Mouse (Mus musculus): ENCODE results near the gene Oosp1. TPM values are rescaled to one million over a fixed set of nuclear protein-coding genes. Genes with fewer than 3 reads are reported as not detected.

The Oosp1 gene
- total RNA-seq (2022): not detected

DNA sequence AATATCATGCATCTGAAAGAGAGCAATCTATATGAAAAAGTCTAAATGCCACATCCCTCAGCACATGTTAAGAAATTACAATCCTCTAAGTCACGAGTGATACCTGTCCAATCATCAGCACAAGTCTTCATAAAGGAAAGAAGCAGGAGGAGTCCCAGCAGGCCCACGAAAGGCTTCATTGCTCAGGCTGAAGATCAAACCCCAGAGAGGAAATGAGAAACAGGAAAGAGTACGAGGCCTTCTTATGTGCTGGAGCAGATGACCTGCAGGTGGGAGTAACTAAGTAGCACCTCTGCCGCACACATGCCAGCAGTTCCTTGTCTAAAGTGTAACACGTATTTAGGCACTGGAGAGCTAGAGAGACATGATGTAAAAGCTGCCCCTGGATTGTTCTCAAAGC, at the start of gene Oosp1:
Gene Oosp1 (minus strand): TSS at position 312 of the 400 bp plus-strand sequence.
- DNase-seq (ENCODE audit: low spot score in 2 of 2): no peak

DNA sequence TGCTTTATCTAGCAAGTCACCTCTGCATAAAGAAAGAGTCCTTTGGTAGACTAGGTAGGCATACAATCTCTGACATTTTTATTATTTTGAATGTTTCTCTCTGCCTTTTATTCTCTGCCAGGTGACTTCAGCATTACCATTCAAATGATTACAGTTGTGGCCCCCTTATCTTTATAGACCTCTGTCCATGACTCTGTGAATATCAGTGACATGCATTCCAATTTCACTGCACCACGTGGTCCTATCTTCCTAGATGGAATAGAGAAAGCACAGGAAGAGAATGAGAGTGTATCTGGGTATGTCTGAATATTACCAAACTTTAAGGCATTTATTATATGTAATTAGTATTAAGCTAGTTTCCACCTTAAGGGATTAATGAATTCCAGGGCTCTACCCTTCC, 45.5 kb upstream of the Oosp1 start:
- no peak for DNase-seq (ENCODE audit: low spot score in 2 of 2)

DNA sequence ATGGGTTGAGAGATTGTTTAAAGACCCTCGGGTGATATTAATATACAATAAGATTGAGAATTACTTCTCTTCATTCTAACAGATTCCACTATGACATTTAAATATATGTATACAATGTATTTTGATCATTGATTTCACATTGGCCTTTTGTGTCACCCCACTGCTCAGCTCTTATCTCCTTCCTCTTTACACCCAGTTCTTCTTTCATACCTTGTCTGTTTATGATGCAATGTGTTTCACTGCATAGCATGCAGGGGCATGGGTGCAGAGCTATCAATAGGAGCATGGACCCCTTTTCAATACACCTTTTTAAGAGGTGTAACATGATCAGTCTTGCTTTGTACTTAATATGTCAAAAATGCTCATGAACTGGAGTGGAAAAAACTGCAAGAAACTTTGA, 39.3 kb upstream of the Oosp1 start:
- DNase-seq (ENCODE audit: low spot score in 2 of 2): no peak

DNA sequence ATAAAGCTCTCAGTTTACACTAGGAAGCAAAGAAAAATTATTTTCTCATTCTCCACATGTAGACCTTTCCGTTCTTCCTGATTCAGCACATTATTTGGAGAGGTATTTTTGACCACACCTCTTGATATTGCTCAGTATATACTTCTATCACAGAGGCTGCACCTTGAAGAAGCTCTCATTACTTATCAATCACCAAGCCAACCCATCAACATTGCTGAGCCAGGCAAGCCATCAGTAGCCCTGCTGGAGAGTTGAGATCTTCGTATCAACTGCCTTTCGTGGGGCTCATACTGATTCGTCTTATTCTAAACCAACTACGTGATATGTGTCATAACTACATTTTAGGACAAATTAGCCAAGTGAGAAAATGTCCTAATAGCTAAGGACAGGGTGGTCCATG, 36.4 kb upstream of the Oosp1 start:
- no peak for DNase-seq (ENCODE audit: low spot score in 2 of 2)

DNA sequence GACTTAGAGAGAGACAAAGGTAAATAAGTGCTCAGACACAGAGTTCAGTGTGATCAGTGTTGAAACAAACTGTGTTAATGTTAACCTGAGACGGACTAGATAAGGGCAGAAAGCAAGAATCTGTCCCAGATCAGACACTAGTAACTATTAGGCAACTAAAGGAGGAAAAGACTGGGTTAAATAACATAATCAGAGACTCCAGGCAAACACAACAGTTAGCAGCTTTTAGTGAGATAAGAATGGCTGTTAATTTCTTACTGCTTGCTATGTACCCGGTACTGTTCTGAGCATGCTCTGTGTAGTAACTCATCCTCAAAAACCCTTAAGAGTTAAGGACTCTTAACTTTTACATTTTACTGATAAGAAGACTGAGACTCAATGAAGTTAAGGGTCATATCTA, 35.0 kb upstream of the Oosp1 start:
- no peak for DNase-seq (ENCODE audit: low spot score in 2 of 2)

DNA sequence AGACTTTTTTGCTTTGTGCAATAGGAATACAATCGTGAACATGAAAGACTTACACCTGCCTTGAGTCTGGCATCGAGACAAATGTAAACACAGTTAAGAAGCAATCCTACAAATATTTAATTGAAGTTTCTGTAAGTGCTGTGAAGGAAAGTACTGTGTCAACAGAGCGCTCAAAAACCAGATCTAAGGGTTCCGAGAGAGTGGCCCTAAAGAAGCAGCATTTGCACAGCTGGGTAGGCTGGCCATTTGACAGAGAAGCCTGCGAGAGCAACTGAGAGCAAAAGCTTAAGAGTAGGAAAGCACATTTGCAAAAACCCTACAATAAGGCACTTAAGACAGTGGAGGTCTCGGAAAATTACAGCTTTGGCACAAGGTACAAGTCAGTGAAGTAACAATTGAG, 33.3 kb upstream of the Oosp1 start:
- no peak for DNase-seq (ENCODE audit: low spot score in 2 of 2)

DNA sequence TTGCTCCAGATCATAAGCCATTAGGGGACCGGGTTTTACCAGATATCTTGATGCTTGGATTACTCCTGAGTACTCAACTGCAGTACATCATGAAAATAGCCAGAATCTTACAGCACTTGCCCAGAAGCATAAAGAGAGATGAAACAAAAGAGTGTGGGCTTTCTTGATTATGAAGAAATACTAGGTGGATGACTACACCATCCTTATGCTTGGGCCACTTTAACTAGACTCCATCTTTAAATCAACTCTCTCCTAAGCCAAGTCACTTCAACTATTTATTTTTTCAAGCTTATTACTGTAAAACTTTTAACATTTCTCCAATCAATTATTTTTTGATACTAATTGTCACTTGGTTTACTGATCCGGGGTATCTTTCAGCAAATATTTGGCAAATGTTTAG, 32.9 kb upstream of the Oosp1 start:
- no peak for DNase-seq (ENCODE audit: low spot score in 2 of 2)

DNA sequence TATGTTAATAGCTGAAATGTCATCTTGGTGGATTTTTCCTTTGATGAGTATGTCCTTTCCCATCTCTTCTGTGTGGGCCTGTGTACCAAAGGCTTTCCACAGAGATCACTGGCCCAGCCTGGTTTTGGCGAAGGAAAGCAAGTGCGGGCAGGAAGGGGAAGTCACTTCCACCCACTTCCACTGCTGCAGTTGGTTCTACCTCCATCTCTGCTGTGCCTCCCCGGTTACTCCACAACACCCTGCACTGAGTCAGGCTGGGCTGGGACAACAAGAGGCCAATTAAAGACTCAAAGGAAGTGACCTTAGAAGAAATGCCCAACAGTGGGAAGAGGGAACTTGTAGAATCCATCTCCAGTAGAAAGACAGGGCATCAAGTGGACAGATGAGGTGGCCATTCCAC, 29.1 kb upstream of the Oosp1 start:
- no peak for DNase-seq (ENCODE audit: low spot score in 2 of 2)

DNA sequence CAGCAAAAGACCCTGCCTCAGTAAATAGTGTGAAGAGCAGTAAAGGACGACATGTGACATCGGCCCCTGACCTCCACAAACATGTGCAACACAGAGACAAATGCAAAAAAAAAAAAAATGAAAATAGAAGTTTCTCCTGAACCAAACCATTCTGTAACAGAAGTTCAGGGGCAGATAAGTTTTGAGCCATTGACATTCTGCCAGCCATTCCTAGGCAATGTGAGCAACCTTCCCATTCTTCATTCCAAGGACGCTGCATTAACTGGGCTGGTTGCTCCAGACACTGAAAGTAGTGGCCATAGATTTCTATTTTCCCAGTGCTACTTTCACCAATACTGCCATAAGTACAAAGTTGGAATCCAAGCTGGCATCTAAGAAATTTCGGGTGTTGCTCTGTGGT, 21.5 kb upstream of the Oosp1 start:
- DNase-seq (ENCODE audit: low spot score in 2 of 2): no peak

DNA sequence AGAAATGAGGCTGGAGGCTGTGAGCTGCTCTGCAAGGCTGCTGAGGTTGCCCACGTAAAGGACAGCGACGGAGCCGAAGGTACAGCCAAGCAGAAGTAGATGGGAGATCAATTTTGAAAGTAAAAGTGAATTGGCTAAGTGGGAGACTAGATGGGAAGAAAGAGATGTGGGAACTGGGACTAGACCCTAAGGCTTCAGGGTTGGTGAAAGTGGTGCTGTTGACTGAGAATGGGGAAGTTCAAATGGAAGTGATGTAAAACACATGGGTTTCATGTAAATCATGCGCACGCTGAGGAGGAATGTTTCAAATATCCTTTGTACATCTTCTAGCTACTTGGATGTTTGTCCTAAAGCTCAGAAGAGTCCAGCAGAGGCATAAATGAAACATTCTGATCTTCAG, 7.4 kb upstream of the Oosp1 start:
- no peak for DNase-seq (ENCODE audit: low spot score in 2 of 2)

DNA sequence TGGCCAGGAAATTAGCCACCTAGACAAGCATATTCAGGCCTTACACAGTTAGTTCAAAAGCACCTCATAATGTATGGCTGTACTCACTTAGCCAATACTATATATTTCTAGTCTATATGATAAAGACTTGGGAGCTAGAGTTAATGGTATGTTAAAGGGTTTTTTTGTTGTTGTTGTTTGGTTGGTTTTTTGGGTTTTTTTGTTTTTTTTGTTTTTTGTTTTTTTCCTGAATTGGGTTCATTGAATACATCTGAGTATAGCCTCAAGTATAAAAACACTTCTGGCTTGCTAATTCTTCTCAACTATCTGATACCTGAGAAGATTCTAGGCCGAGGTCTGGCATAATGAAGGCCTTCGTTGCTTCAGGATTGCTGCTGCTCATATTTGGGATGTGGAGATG, 5.8 kb upstream of the Oosp1 start, which contains the start of gene Oosp3:
Gene Oosp3 (plus strand): TSS at position 301 of the 400 bp plus-strand sequence.
- DNase-seq (ENCODE audit: low spot score in 2 of 2): no peak

DNA sequence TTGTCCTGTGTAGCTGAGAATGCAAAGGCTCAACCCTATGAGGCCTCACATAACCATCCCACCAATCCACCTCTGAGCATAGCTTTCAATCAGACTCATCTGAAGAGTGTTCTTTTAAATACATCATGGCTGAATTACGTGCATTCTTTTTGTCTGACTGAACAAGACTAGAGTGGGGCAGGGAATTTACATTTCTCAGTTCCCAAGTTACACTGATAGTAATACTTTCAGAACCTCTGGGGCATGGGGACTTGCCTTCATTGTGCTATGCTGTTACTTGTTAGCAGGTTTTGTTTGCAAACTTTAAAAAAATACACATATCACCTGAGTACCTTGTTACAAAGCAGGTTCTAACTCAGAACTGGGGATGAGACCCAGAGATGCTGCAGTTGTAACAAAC, 504 bp upstream of the Oosp1 start:
- DNase-seq (ENCODE audit: low spot score in 2 of 2): no peak

DNA sequence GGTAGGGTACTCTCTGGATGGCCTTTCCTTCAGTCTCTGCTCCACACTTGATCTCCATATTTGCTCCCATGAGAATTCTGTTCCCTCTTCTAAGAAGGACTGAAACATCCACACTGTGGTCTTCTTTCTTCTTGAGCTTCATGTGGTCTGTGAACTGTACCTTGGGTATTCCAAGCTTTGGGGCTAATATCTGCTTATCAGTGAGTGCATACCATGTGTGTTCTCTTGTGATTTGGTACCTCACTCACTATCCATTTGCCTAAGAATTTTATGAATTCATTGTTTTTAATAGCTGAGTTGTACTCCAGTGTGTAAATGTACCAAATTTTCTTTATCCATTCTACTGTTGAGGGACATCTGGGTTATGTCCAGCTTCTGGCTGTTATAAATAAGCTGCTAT, 29.4 kb downstream of the Oosp1 start:
- no peak for DNase-seq (ENCODE audit: low spot score in 2 of 2)

DNA sequence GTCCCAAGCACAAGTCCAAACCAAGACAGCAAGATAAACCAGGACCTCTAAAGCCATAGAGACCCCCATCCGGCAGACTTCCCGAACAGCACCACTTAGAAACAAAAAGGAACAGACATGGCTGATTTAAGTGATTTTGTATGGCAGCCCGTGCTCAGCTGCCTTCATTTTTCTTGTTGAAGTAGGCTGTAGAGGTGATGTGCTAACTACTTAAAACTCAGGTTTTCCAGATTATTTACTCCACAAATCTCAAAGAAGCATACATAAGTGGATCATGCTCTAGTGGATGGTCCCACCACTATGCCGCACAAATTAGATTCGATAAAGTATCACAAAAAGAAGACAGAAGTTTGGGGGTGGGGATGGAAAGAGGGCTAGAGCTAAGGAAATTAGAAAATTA, 30.5 kb downstream of the Oosp1 start, which contains the start of gene Oosp2:
Gene Oosp2 (minus strand): TSS at position 101 of the 400 bp plus-strand sequence.
- DNase-seq (ENCODE audit: low spot score in 2 of 2): no peak

DNA sequence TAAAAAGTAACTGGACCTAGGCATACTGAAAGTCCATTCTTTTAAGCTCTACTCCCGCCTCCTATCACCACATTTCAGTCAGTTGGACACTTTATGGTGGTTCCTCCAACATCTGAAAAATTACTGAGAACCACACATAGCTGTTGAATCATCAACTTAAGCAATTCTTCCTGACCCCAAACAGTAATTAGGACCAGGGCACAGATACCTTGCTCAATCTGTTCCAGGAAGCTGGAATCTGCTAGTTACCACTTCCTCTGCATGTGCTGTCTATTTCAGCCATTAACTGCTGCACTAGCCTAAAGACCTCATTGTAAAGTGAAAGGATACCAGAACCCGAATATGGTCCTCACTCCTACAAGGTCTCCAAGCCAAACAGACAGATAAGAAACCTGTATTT, 31.8 kb downstream of the Oosp1 start:
- no peak for DNase-seq (ENCODE audit: low spot score in 2 of 2)

DNA sequence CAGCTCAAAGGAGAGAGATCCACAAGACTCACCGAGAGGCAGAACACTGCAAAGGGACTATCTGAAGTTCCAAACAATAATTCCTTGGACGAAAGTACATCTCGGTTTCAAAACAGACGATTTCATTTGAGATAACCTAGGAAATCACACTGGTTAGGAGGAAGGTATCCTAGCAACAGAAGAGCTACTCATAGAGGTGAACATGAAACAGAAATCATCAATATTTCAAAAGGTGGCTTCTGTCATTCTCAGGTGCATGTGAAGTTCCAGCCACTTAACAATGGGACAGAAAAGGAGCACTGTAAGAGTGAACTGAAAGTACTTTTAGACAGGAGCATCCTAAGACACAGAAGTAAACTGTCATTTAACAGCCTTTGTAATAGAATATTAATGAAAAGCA, 41.4 kb downstream of the Oosp1 start:
- DNase-seq (ENCODE audit: low spot score in 2 of 2): no peak

DNA sequence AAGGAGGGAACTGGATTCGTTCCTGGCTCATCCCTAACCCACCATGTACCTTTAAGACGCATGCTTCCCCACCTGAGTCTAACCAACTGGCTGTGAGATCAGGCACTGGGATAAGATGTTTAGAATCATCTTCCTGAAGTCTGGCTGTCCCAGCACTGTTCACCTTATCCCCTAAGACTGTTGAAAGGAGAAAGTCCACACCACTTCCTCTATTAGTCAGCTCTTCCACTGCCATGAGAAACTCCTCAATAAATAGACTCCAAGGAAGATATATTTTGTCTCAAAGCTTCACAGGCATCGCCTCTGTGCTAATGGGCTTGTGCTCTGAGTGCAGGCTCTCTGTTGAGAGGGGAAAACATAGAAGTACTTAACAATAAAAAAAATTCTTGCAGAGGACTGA, 44.8 kb downstream of the Oosp1 start:
- no peak for DNase-seq (ENCODE audit: low spot score in 2 of 2)

DNA sequence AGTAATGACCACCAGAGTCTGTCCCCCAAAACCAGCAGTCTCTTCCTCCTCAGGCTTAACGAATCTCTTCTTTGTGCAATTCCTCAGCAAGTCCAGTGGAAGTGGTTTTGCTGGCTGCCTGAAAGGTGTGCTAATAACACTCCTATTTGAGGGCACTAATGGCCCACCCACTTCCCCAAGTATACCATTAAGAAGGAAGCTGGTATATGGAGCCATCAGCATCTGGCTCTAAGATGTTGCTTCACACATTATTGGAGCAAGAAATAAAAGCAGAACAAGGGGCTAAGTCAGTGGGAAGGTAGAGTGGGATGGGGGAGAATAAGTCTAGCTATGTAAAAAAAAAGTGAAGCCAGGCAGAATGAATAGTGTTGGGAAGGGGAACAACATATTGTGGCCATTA, 50.2 kb downstream of the Oosp1 start, which contains the start of gene Ms4a3:
Gene Ms4a3 (minus strand): TSS at position 120 of the 400 bp plus-strand sequence.
- DNase-seq (ENCODE audit: low spot score in 2 of 2): no peak

DNA sequence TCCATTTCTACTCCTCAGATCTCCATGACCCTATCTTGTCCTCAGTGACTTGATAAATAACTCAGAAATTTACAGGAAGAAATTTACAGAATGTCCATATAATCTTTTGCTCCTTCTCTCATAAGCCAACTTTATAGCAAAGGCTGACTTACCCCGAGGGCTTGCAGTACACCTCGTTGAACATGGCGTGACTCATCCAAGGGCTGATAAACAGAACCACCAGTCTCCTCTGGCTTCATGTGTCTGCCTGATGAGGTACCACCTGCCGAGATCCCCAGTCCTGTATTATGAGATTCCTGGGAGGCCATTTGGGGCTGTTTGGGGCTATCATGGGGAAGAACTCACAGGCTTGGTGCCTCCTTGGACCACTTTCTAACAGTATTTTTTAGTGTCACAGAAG, 51.9 kb downstream of the Oosp1 start:
- no peak for DNase-seq (ENCODE audit: low spot score in 2 of 2)

DNA sequence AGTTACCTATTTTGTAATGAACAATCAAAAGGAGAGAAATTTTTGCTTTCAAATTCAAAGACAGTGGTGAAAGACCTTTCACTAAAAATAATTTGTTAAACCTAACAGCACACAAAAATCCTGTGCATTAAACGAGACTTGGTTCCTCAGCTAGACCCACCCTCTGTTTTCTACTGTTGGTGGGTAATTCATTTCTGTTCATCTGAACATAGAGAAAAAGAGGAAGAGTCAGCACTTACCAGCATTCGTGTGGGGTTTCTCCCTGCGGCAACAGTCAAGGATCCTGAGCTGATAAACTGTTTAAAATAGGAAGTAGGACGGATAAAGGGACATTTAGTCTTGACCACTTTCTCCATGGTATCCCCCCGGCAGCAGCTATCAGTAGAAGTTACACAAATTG, 55.4 kb downstream of the Oosp1 start:
- DNase-seq (ENCODE audit: low spot score in 2 of 2): no peak

DNA sequence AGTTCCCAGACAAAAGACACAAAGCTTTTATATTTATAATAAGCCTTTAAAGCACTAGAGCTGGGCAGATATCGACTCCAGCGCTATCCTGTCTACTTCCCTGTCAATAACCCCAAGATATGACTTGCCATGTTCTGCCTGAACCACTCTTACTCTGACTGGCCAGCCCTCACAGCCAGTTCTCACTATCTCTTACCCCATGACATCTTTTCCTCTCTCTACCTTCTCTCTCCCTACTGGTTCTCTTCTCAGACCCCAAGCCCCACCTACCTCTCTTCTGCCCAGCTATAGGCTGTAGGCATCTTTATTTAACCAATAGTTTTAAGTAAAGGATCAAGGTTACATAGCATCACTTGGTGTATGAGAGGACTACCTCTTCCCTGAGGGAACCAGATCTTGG, 56.6 kb downstream of the Oosp1 start:
- no peak for DNase-seq (ENCODE audit: low spot score in 2 of 2)

DNA sequence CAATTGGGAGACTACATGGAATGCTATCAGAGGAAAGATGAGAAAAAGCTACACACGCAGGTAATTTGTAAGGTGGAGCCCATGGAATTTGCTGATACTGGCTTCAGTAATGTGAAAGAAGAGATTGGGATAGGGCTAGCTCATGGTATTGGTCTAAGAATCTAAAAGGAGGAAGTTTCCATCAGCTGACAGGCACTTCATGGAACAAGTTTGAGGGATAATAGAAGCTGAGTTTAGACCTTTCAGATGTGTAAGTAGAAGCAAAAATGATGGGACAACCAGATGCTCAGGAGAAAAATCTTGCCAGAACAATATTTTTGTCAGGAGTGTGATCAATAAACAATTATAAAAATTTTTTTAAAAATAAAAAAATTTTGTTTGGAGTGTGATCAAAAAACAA, 57.2 kb downstream of the Oosp1 start:
- DNase-seq (ENCODE audit: low spot score in 2 of 2): no peak

DNA sequence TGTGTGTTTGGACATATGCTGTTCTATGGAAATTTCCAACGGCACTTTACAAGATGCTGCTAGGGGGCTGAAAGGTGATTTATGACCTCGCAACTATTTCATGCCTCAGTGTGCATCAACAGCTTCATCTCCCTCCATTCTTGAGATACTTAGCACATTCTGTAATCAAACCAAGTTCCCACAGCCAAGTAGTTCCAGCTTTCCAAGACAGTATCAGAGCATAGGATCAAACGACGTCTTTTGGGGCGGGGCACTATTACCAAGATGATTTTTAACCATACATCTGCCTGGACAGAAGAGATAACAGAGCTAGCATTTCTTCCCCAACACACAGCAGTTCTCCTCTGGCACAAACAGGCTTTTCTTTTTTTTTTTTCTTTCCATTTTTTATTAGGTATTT, 65.7 kb downstream of the Oosp1 start:
- no peak for DNase-seq (ENCODE audit: low spot score in 2 of 2)

DNA sequence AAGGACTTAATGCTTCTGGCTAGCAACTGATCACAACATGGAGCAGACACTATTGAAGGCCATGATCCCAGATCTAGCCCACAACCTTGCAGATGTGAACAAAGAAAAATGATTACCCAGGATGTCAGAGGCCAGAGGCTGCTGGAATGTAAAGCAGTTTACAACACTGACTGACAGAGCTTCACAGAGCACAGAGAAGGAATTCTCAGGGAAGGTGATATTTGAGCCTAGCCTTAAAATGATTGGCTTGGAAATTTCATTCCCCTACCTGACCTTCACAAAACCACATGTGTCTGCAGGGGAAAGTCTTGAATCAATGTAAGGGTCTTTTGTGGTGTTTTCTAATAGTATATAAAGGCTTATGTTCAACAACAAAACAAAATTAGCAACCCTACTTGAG, 66.2 kb downstream of the Oosp1 start:
- no peak for DNase-seq (ENCODE audit: low spot score in 2 of 2)

Measured in layer of hippocampus, adult 8-10 months (tissue).